Mouse (Mus musculus): ENCODE results near the gene Lifr.

DNA sequence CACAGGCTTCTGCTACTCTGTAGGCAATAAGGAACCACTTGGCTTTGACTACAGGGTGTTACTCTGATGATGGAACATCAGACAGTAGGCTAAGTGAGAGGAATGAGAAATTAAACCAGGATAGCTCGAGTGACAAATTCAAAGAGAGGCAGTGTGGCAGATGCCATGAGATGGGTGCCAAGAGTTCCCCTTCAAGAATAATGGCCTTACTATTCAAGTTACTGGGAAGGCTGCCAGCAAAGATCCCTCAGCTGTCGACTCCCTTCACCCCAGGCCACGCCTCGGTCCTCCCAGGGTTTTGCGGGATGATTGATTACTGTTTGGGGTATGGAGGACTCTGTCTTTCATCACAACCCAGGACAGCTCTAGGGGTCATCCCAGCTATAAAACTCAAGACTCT lies 28.4 kb downstream of the Lifr start:
- TF ChIP-seq CTCF (IDR thresholded peaks at IDR 0.05; ENCODE audit: low read depth) = no peak
- no peak for TF ChIP-seq EP300 (IDR thresholded peaks at IDR 0.05; ENCODE audit: low read depth)
